Mouse (Mus musculus): ENCODE data around the gene Unk.
"Not testable (repeated sequence)": the region's sequence is repeated elsewhere in the genome, so short reads cannot be mapped to it uniquely, and the experiment has no call there.

- TF ChIP-seq CTCF (IDR thresholded peaks at IDR 0.05; ENCODE audit: low read depth): 0 out of 2 replicates have a peak, but pooled peaks have one; percentile 21
- not testable (repeated sequence) for TF ChIP-seq EP300 (optimal IDR thresholded peaks at IDR 0.05)
Observed at GRCm38 (mm10) chr11:116092959-116093358, 62.8 kb downstream of the Unk start.

Measured in stomach, postnatal 0 days (tissue).